Mouse (Mus musculus) heart, embryonic 14.5 days (tissue): Measurements from ENCODE around the gene Haus7. TPM values are rescaled to one million over a fixed set of nuclear protein-coding genes. Genes with fewer than 3 reads are reported as not detected.

ENCODE experiments used
- ATAC-seq: fragments of 200-750 bp; cut with Nextera tagmentation; 2 replicates; pipeline ENCODE4 v1.8.0; 2017; ENCODE audit warnings: low read depth, moderate TSS enrichment; ENCODE audit not compliant: insufficient number of reproducible peaks, insufficient read depth, low FRiP score
- H3K27ac ChIP-seq, 2 experiments: fragments of 200-500 bp in 1 of 2; fragments of 300-500 bp in 1 of 2; sonication (generic) in 1 of 2; replicated peaks in 1 of 2; 2 replicates each; pipeline ENCODE4 v1.5.1; 2012 to 2014; ENCODE audit warnings: low read depth in 2 of 2, low read length in 2 of 2, control low read depth in 1 of 2, mild to moderate bottlenecking in 1 of 2, mixed read lengths in 1 of 2; ENCODE audit not compliant: control insufficient read depth in 1 of 2, insufficient read depth in 1 of 2
- H3K27me3 ChIP-seq: fragments of 300-500 bp; sonication (generic); 2 replicates; pipeline ENCODE4 v1.6.1; 2014; ENCODE audit warnings: mild to moderate bottlenecking, low read length, control low read depth; ENCODE audit not compliant: control insufficient read depth, insufficient read depth
- H3K36me3 ChIP-seq: fragments of 300-500 bp; sonication (generic); 2 replicates; pipeline ENCODE4 v1.6.1; 2014; ENCODE audit warnings: mild to moderate bottlenecking, control low read depth, low read length, mixed read lengths; ENCODE audit not compliant: control insufficient read depth, insufficient read depth
- H3K4me1 ChIP-seq, 2 experiments: fragments of 200-500 bp in 1 of 2; fragments of 300-500 bp in 1 of 2; sonication (generic) in 1 of 2; 2 replicates each; pipeline ENCODE4 v1.6.1; 2012 to 2014; ENCODE audit warnings: low read length in 2 of 2, control low read depth in 1 of 2, mixed read lengths in 1 of 2; ENCODE audit not compliant: control insufficient read depth in 2 of 2, insufficient read depth in 2 of 2
- H3K4me2 ChIP-seq: fragments of 300-500 bp; sonication (generic); 2 replicates; pipeline ENCODE4 v1.6.1; 2014; ENCODE audit warnings: mild to moderate bottlenecking, low read length
- H3K4me3 ChIP-seq, 2 experiments: fragments of 200-500 bp in 1 of 2; fragments of 300-500 bp in 1 of 2; sonication (generic) in 1 of 2; 2 replicates each; pipeline ENCODE4 v1.5.1; 2012 to 2014; ENCODE audit warnings: low read length in 2 of 2, mild to moderate bottlenecking in 2 of 2, control low read depth in 1 of 2, low read depth in 1 of 2, moderate library complexity in 1 of 2; ENCODE audit not compliant: control insufficient read depth in 1 of 2, insufficient read depth in 1 of 2
- H3K9ac ChIP-seq: fragments of 300-500 bp; sonication (generic); 2 replicates; pipeline ENCODE4 v1.6.1; 2014; ENCODE audit warnings: mild to moderate bottlenecking, low read length
- H3K9me3 ChIP-seq: fragments of 300-500 bp; sonication (generic); 2 replicates; pipeline ENCODE4 v1.6.1; 2016; ENCODE audit warnings: low read length, control low read depth; ENCODE audit not compliant: control insufficient read depth
- WGBS: fragments of 180-500 bp; shearing (Covaris S2); extraction: QIAGEN DNeasy Blood & Tissue Kit; methylation state at CpG from one replicate; pipeline ENCODE4 v1.1.7; 2014; 5-methylcytosine and 5-hydroxymethylcytosine counted together
- polyA plus RNA-seq: library from polyadenylated mRNA; unstranded; fragments of >200 nt; fragmentation: Nextera tagmentation; extraction: Ambion mirVana; gene quantifications from 2 replicates; pipeline ENCODE4 v1.2.1, GENCODE M21; 2014

Gene Haus7
- polyA plus RNA-seq, 1 experiment from 2014 or later = 42.0 TPM

GRCm38 (mm10) chrX:73477500-73477899 lies 18.7 kb upstream of the Haus7 start:
- no peak overlapping the region for H3K9ac ChIP-seq
- WGBS = 69% methylated on average over 2 of the region's 2 CpGs
- 0 out of 4 replicates have a peak overlapping the region, but pooled peaks of 1 of the 2 experiments have one; percentile 50 for H3K27ac ChIP-seq
- no peaks in the 10 kb centered on the region for H3K27me3 ChIP-seq
- H3K4me3 ChIP-seq = no peak overlapping the region
- H3K4me2 ChIP-seq = no peak overlapping the region
- H3K9me3 ChIP-seq = no peaks in the 10 kb centered on the region
- H3K36me3 ChIP-seq = no peaks in the 10 kb centered on the region
- no peak for ATAC-seq
- peaks cover 7 to 8% of the 10 kb centered on the region in 2 experiments for H3K4me1 ChIP-seq

GRCm38 (mm10) chrX:73476621-73477020 lies 17.8 kb upstream of the Haus7 start:
- no peaks in the 10 kb centered on the region for H3K9me3 ChIP-seq
- H3K4me3 ChIP-seq = no peak overlapping the region
- 66% methylated on average over 2 of the region's 2 CpGs for WGBS
- no peaks in the 10 kb centered on the region for H3K36me3 ChIP-seq
- peaks cover 7 to 8% of the 10 kb centered on the region in 2 experiments for H3K4me1 ChIP-seq
- H3K27me3 ChIP-seq = no peaks in the 10 kb centered on the region
- no peak overlapping the region for H3K9ac ChIP-seq
- H3K27ac ChIP-seq = peak overlapping the region; percentile 42 to 78
- peak; percentile 72 for ATAC-seq
- no peak overlapping the region for H3K4me2 ChIP-seq

GRCm38 (mm10) chrX:73475658-73476256 lies 16.9 kb upstream of the Haus7 start:
- Histone ChIP-seq H3K27ac (peak overlapping the region; percentile 42 to 78), H3K4me1 (peaks cover 7 to 8% of the 10 kb centered on the region in 2 experiments), H3K9ac (no peak overlapping the region), H3K27me3 (no peaks in the 10 kb centered on the region), H3K36me3 (no peaks in the 10 kb centered on the region), H3K4me2 (no peak overlapping the region), H3K4me3 (no peak overlapping the region), H3K9me3 (no peaks in the 10 kb centered on the region)
- no peak for ATAC-seq
- 56% methylated on average over 1 of the region's 1 CpGs for WGBS

GRCm38 (mm10) chrX:73474340-73475165 lies 15.7 kb upstream of the Haus7 start:
- Histone ChIP-seq H3K27ac (peak overlapping the region; percentile 64 to 78), H3K27me3 (no peaks in the 10 kb centered on the region), H3K9me3 (no peaks in the 10 kb centered on the region), H3K4me1 (peaks cover 7 to 8% of the 10 kb centered on the region in 2 experiments), H3K9ac (no peak overlapping the region), H3K4me2 (peak overlapping the region; percentile 16; the same call in 1 of the 2 replicates), H3K36me3 (no peaks in the 10 kb centered on the region), H3K4me3 (no peak overlapping the region)
- no peak for ATAC-seq
- WGBS = 41% methylated on average over 12 of the region's 12 CpGs

GRCm38 (mm10) chrX:73471764-73472163 lies 12.9 kb upstream of the Haus7 start:
- WGBS = 77% methylated on average over 3 of the region's 3 CpGs
- H3K9ac ChIP-seq = no peak overlapping the region
- ATAC-seq = no peak
- H3K36me3 ChIP-seq = no peaks in the 10 kb centered on the region
- H3K4me1 ChIP-seq = peaks cover 8% of the 10 kb centered on the region in 2 experiments
- no peak overlapping the region for H3K4me3 ChIP-seq
- no peak overlapping the region for H3K4me2 ChIP-seq
- H3K27ac ChIP-seq = no peak overlapping the region
- no peaks in the 10 kb centered on the region for H3K27me3 ChIP-seq
- H3K9me3 ChIP-seq = no peaks in the 10 kb centered on the region

- Histone ChIP-seq H3K4me3 (no peak overlapping the region), H3K4me2 (no peak overlapping the region), H3K4me1 (peaks cover 0 to 2% of the 10 kb centered on the region in 2 experiments; a peak in 1 of 4 replicates), H3K27me3 (no peaks in the 10 kb centered on the region), H3K9ac (no peak overlapping the region), H3K36me3 (no peaks in the 10 kb centered on the region), H3K9me3 (no peaks in the 10 kb centered on the region), H3K27ac (peak overlapping the region in 1 of 2 experiments; percentile 61; a peak in 2 of 4 replicates)
- 75% methylated on average over 1 of the region's 1 CpGs for WGBS
- ATAC-seq = no peak
Measured at GRCm38 (mm10) chrX:73468752-73469151, 9.9 kb upstream of the Haus7 start.

- H3K36me3 ChIP-seq = no peaks in the 10 kb centered on the region
- peaks cover 0 to 2% of the 10 kb centered on the region in 2 experiments; a peak in 1 of 4 replicates for H3K4me1 ChIP-seq
- no peaks in the 10 kb centered on the region for H3K27me3 ChIP-seq
- ATAC-seq = no peak
- peak overlapping the region; percentile 61; a peak in 3 of 4 replicates for H3K27ac ChIP-seq
- H3K9me3 ChIP-seq = no peaks in the 10 kb centered on the region
- WGBS = 53% methylated on average over 3 of the region's 3 CpGs
- no peak overlapping the region for H3K9ac ChIP-seq
- H3K4me3 ChIP-seq = no peak overlapping the region
- H3K4me2 ChIP-seq = no peak overlapping the region
Measured at GRCm38 (mm10) chrX:73468330-73468729, 9.5 kb upstream of the Haus7 start.
